Mouse (Mus musculus) megakaryocyte, adult 5-6 weeks (primary cell): Measurements from ENCODE around the gene Ints11. TPM values are rescaled to one million over a fixed set of nuclear protein-coding genes. Genes with fewer than 3 reads are reported as not detected.

ENCODE experiments used
- ATAC-seq: 2 replicates; pipeline ENCODE4 v1.8.0; 2016; ENCODE audit warnings: mild to moderate bottlenecking, inconsistent platforms; ENCODE audit not compliant: poor library complexity, severe bottlenecking
- total RNA-seq, 2 experiments: library from RNA; stranded (forward) in 1 of 2; stranded (reverse) in 1 of 2; fragments of 153-499, 151-499 nt in 1 of 2; fragments of 221-1000, 200-1000 nt in 1 of 2; gene quantifications; 2 replicates each; pipeline versions ENCODE4 v1.2.3 to v1.2.4; 2015 to 2017

Gene Ints11
- total RNA-seq (2015): 35.0 and 40.9 TPM in 2 replicates
- 22.0 and 23.0 TPM in 2 replicates for total RNA-seq (2017)

- ATAC-seq: peak; percentile 98
Measured at GRCm38 (mm10) chr4:155869317-155870033, at the start of gene Ints11, which contains the start of gene Cptp. Gene Ints11 (plus strand): TSS chr4:155869546. Gene Cptp (minus strand): TSS chr4:155869440.

- no peak for ATAC-seq
Measured at GRCm38 (mm10) chr4:155821025-155821424, 48.3 kb upstream of the Ints11 start.

- ATAC-seq: no peak
Measured at GRCm38 (mm10) chr4:155823443-155823842, 45.9 kb upstream of the Ints11 start.

GRCm38 (mm10) chr4:155829866-155830265, 39.5 kb upstream of the Ints11 start:
- ATAC-seq: no peak

- ATAC-seq: no peak
Measured at GRCm38 (mm10) chr4:155830596-155830995, 38.8 kb upstream of the Ints11 start.

- ATAC-seq: peak; percentile 85
Measured at GRCm38 (mm10) chr4:155831205-155831766, 38.1 kb upstream of the Ints11 start, which contains the start of gene Aurkaip1. Gene Aurkaip1 (plus strand): TSS chr4:155831272.

- ATAC-seq: peak; percentile 33
Measured at GRCm38 (mm10) chr4:155831831-155832230, 37.5 kb upstream of the Ints11 start.

GRCm38 (mm10) chr4:155832321-155832720, 37.0 kb upstream of the Ints11 start:
- ATAC-seq: no peak

GRCm38 (mm10) chr4:155833234-155833633, 36.1 kb upstream of the Ints11 start:
- ATAC-seq: peak; percentile 49

- peak; percentile 22 for ATAC-seq
Measured at GRCm38 (mm10) chr4:155833836-155834235, 35.5 kb upstream of the Ints11 start.

GRCm38 (mm10) chr4:155837404-155838010, 31.8 kb upstream of the Ints11 start:
- peak; percentile 41 for ATAC-seq

- ATAC-seq: no peak
Measured at GRCm38 (mm10) chr4:155838187-155839153, 30.9 kb upstream of the Ints11 start.

- no peak for ATAC-seq
Measured at GRCm38 (mm10) chr4:155839483-155839910, 29.8 kb upstream of the Ints11 start, which contains the start of gene Mxra8. Gene Mxra8 (plus strand): TSS chr4:155839680.

GRCm38 (mm10) chr4:155840076-155841002, 29.0 kb upstream of the Ints11 start:
- no peak for ATAC-seq

- ATAC-seq: peak; percentile 76
Measured at GRCm38 (mm10) chr4:155841003-155841454, 28.3 kb upstream of the Ints11 start.

- 0 out of 2 replicates have a peak, but pooled peaks have one; percentile 1 for ATAC-seq
Measured at GRCm38 (mm10) chr4:155841651-155842270, 27.6 kb upstream of the Ints11 start.

- ATAC-seq: no peak
Measured at GRCm38 (mm10) chr4:155843231-155843630, 26.1 kb upstream of the Ints11 start.

GRCm38 (mm10) chr4:155846871-155847578, 22.3 kb upstream of the Ints11 start, which contains the start of gene Dvl1:
Gene Dvl1 (plus strand): TSS chr4:155847402.
- peak; percentile 78 for ATAC-seq
